Mouse (Mus musculus): ENCODE results near the gene Tmem256. TPM values are rescaled to one million over a fixed set of nuclear protein-coding genes. Genes with fewer than 3 reads are reported as not detected.

Gene Tmem256
- polyA plus RNA-seq, 1 experiment from 2014 or later, result 285 TPM

- ATAC-seq (ENCODE audit: low FRiP score), result no peak
Observed at GRCm38 (mm10) chr11:69881787-69882670, 43.7 kb downstream of the Tmem256 start.

GRCm38 (mm10) chr11:69883066-69883465 lies 44.8 kb downstream of the Tmem256 start:
- Histone ChIP-seq H3K4me2 (no peak overlapping the region), H3K9me3 (ENCODE audit: control insufficient read depth, low read length) (no peaks in the 10 kb centered on the region), H3K4me1 (ENCODE audit: control insufficient read depth, insufficient read depth, low read length) (peaks cover 13% of the 10 kb centered on the region), H3K27ac (ENCODE audit: low read depth, low read length) (no peak overlapping the region), H3K9ac (ENCODE audit: low read length) (no peak overlapping the region), H3K4me3 (ENCODE audit: low read depth, low read length) (no peak overlapping the region), H3K36me3 (ENCODE audit: control insufficient read depth, insufficient read depth, low read length) (no peaks in the 10 kb centered on the region), H3K27me3 (ENCODE audit: control insufficient read depth, insufficient read depth, low read length) (peaks cover 3% of the 10 kb centered on the region; the same call in 1 of the 2 replicates)
- ATAC-seq (ENCODE audit: low FRiP score), result no peak
- DNase-seq (ENCODE audit: low spot score, missing footprints), result no peak
- WGBS, result 63% methylated on average over 4 of the region's 4 CpGs

More at GRCm38 (mm10) chr11:69881787-69882670, 43.7 kb downstream of the Tmem256 start:
- DNase-seq (ENCODE audit: low spot score, missing footprints), result no peak
- Histone ChIP-seq H3K4me3 (ENCODE audit: low read depth, low read length) (peak overlapping the region; percentile 43; the same call in 1 of the 2 replicates), H3K9me3 (ENCODE audit: control insufficient read depth, low read length) (no peaks in the 10 kb centered on the region), H3K36me3 (ENCODE audit: control insufficient read depth, insufficient read depth, low read length) (no peaks in the 10 kb centered on the region), H3K27me3 (ENCODE audit: control insufficient read depth, insufficient read depth, low read length) (peaks cover 3% of the 10 kb centered on the region; the same call in 1 of the 2 replicates), H3K27ac (ENCODE audit: low read depth, low read length) (no peak overlapping the region), H3K4me2 (peak overlapping the region; percentile 58), H3K4me1 (ENCODE audit: control insufficient read depth, insufficient read depth, low read length) (peaks cover 17% of the 10 kb centered on the region), H3K9ac (ENCODE audit: low read length) (peak overlapping the region; percentile 60)
- 58% methylated on average over 21 of the region's 21 CpGs for WGBS

GRCm38 (mm10) chr11:69883527-69884151 lies 45.3 kb downstream of the Tmem256 start:
- no peak for ATAC-seq (ENCODE audit: low FRiP score)
- Histone ChIP-seq H3K9me3 (ENCODE audit: control insufficient read depth, low read length) (no peaks in the 10 kb centered on the region), H3K27ac (ENCODE audit: low read depth, low read length) (no peak overlapping the region), H3K36me3 (ENCODE audit: control insufficient read depth, insufficient read depth, low read length) (no peaks in the 10 kb centered on the region), H3K9ac (ENCODE audit: low read length) (no peak overlapping the region), H3K4me3 (ENCODE audit: low read depth, low read length) (no peak overlapping the region), H3K4me2 (no peak overlapping the region), H3K27me3 (ENCODE audit: control insufficient read depth, insufficient read depth, low read length) (peaks cover 3% of the 10 kb centered on the region; the same call in 1 of the 2 replicates), H3K4me1 (ENCODE audit: control insufficient read depth, insufficient read depth, low read length) (peaks cover 13% of the 10 kb centered on the region)
- no peak for DNase-seq (ENCODE audit: low spot score, missing footprints)
- 90% methylated on average over 8 of the region's 8 CpGs for WGBS

GRCm38 (mm10) chr11:69884240-69884639 lies 45.9 kb downstream of the Tmem256 start:
- Histone ChIP-seq H3K27ac (ENCODE audit: low read depth, low read length) (no peak overlapping the region), H3K27me3 (ENCODE audit: control insufficient read depth, insufficient read depth, low read length) (peaks cover 3% of the 10 kb centered on the region; the same call in 1 of the 2 replicates), H3K4me2 (no peak overlapping the region), H3K9me3 (ENCODE audit: control insufficient read depth, low read length) (no peaks in the 10 kb centered on the region), H3K9ac (ENCODE audit: low read length) (no peak overlapping the region), H3K4me3 (ENCODE audit: low read depth, low read length) (no peak overlapping the region), H3K4me1 (ENCODE audit: control insufficient read depth, insufficient read depth, low read length) (peaks cover 13% of the 10 kb centered on the region), H3K36me3 (ENCODE audit: control insufficient read depth, insufficient read depth, low read length) (no peaks in the 10 kb centered on the region)
- ATAC-seq (ENCODE audit: low FRiP score) (no peak), DNase-seq (ENCODE audit: low spot score, missing footprints) (no peak)
- WGBS, result 86% methylated on average over 9 of the region's 9 CpGs

GRCm38 (mm10) chr11:69884663-69885062 lies 46.3 kb downstream of the Tmem256 start:
- Histone ChIP-seq H3K36me3 (ENCODE audit: control insufficient read depth, insufficient read depth, low read length) (no peaks in the 10 kb centered on the region), H3K27me3 (ENCODE audit: control insufficient read depth, insufficient read depth, low read length) (peaks cover 3% of the 10 kb centered on the region; the same call in 1 of the 2 replicates), H3K9me3 (ENCODE audit: control insufficient read depth, low read length) (no peaks in the 10 kb centered on the region), H3K4me3 (ENCODE audit: low read depth, low read length) (no peak overlapping the region), H3K4me1 (ENCODE audit: control insufficient read depth, insufficient read depth, low read length) (peaks cover 9% of the 10 kb centered on the region; the same call in 1 of the 2 replicates), H3K27ac (ENCODE audit: low read depth, low read length) (no peak overlapping the region), H3K9ac (ENCODE audit: low read length) (no peak overlapping the region), H3K4me2 (no peak overlapping the region)
- ATAC-seq (ENCODE audit: low FRiP score) (no peak), DNase-seq (ENCODE audit: low spot score, missing footprints) (no peak)
- WGBS, result 90% methylated on average over 8 of the region's 8 CpGs

GRCm38 (mm10) chr11:69886907-69887635 lies 48.8 kb downstream of the Tmem256 start:
- Histone ChIP-seq H3K27ac (ENCODE audit: low read depth, low read length) (no peak overlapping the region; the same call in none of the 2 replicates), H3K4me1 (ENCODE audit: control insufficient read depth, insufficient read depth, low read length) (no peaks in the 10 kb centered on the region), H3K27me3 (ENCODE audit: control insufficient read depth, insufficient read depth, low read length) (no peaks in the 10 kb centered on the region; the same call in 1 of the 2 replicates), H3K9me3 (ENCODE audit: control insufficient read depth, low read length) (no peaks in the 10 kb centered on the region), H3K9ac (ENCODE audit: low read length) (no peak overlapping the region), H3K36me3 (ENCODE audit: control insufficient read depth, insufficient read depth, low read length) (no peaks in the 10 kb centered on the region), H3K4me2 (no peak overlapping the region), H3K4me3 (ENCODE audit: low read depth, low read length) (no peak overlapping the region)
- ATAC-seq (ENCODE audit: low FRiP score) (no peak), DNase-seq (ENCODE audit: low spot score, missing footprints) (no peak)
- WGBS, result 76% methylated on average over 8 of the region's 8 CpGs

Small RNA genes lying within 50 kb of the gene (microRNA-seq; reads per million reads assigned to microRNA genes)
- not detected for gene Mir6924

Other genes starting within 250 kb of the Tmem256 start
- 10.4 and 12.2 TPM in 2 replicates for gene Atp1b2, start 232.6 kb upstream of the Tmem256 start, polyA plus RNA-seq (2014; fragmentation: Nextera tagmentation; extraction: Ambion mirVana)
- not detected in 2 replicates for gene Shbg, start 220.6 kb upstream of the Tmem256 start, polyA plus RNA-seq (2014; fragmentation: Nextera tagmentation; extraction: Ambion mirVana)
- 13.1 and 16.8 TPM in 2 replicates for gene Sat2, start 216.5 kb upstream of the Tmem256 start, polyA plus RNA-seq (2014; fragmentation: Nextera tagmentation; extraction: Ambion mirVana)
- 25.6 and 29.0 TPM in 2 replicates for gene Fxr2, start 205.5 kb upstream of the Tmem256 start, polyA plus RNA-seq (2014; fragmentation: Nextera tagmentation; extraction: Ambion mirVana)
- gene Sox15, start 183.2 kb upstream of the Tmem256 start, polyA plus RNA-seq (2014; fragmentation: Nextera tagmentation; extraction: Ambion mirVana), result 0.16 TPM in 1 of 2 replicates, not detected in the other
- gene Mpdu1, start 175.9 kb upstream of the Tmem256 start, polyA plus RNA-seq (2014; fragmentation: Nextera tagmentation; extraction: Ambion mirVana), result 31.2 and 34.5 TPM in 2 replicates
- 7.0 and 7.9 TPM in 2 replicates for gene Cd68, start 172.4 kb upstream of the Tmem256 start, polyA plus RNA-seq (2014; fragmentation: Nextera tagmentation; extraction: Ambion mirVana)
- gene Eif4a1, start 166.1 kb upstream of the Tmem256 start, polyA plus RNA-seq (2014; fragmentation: Nextera tagmentation; extraction: Ambion mirVana), result 877 and 900 TPM in 2 replicates
- gene Senp3, start 156.4 kb upstream of the Tmem256 start, polyA plus RNA-seq (2014; fragmentation: Nextera tagmentation; extraction: Ambion mirVana), result 80.6 and 90.8 TPM in 2 replicates
- gene Tnfsf13, start 152.7 kb upstream of the Tmem256 start, polyA plus RNA-seq (2014; fragmentation: Nextera tagmentation; extraction: Ambion mirVana), result not detected in 2 replicates
- 2.0 and 2.8 TPM in 2 replicates for gene Tnfsf12, start 142.7 kb upstream of the Tmem256 start, polyA plus RNA-seq (2014; fragmentation: Nextera tagmentation; extraction: Ambion mirVana)
- 0.78 and 1.6 TPM in 2 replicates for gene Tnfsfm13, start 142.4 kb upstream of the Tmem256 start, polyA plus RNA-seq (2014; fragmentation: Nextera tagmentation; extraction: Ambion mirVana)
- 52.4 and 54.1 TPM in 2 replicates for gene Polr2a, start 79.9 kb upstream of the Tmem256 start, polyA plus RNA-seq (2014; fragmentation: Nextera tagmentation; extraction: Ambion mirVana)
- not detected in 2 replicates for gene Slc35g3, start 76.5 kb upstream of the Tmem256 start, polyA plus RNA-seq (2014; fragmentation: Nextera tagmentation; extraction: Ambion mirVana)
- 0.90 and 0.91 TPM in 2 replicates for gene Zbtb4, start 72.6 kb upstream of the Tmem256 start, polyA plus RNA-seq (2014; fragmentation: Nextera tagmentation; extraction: Ambion mirVana)
- 0.67 and 0.79 TPM in 2 replicates for gene Chrnb1, start 42.6 kb upstream of the Tmem256 start, polyA plus RNA-seq (2014; fragmentation: Nextera tagmentation; extraction: Ambion mirVana)
- gene Fgf11, start 36.7 kb upstream of the Tmem256 start, polyA plus RNA-seq (2014; fragmentation: Nextera tagmentation; extraction: Ambion mirVana), result 1.3 and 1.5 TPM in 2 replicates
- 0.20 and 0.23 TPM in 2 replicates for gene Tmem102, start 32.9 kb upstream of the Tmem256 start, polyA plus RNA-seq (2014; fragmentation: Nextera tagmentation; extraction: Ambion mirVana)
- gene Gm39566, start 23.2 kb upstream of the Tmem256 start, polyA plus RNA-seq (2014; fragmentation: Nextera tagmentation; extraction: Ambion mirVana), result not detected in 2 replicates
- not detected in 2 replicates for gene Spem2, start 20.0 kb upstream of the Tmem256 start, polyA plus RNA-seq (2014; fragmentation: Nextera tagmentation; extraction: Ambion mirVana)
- gene Spem1, start 16.3 kb upstream of the Tmem256 start, polyA plus RNA-seq (2014; fragmentation: Nextera tagmentation; extraction: Ambion mirVana), result 0.12 TPM in 1 of 2 replicates, not detected in the other
- gene Nlgn2, start 730 bp upstream of the Tmem256 start, polyA plus RNA-seq (2014; fragmentation: Nextera tagmentation; extraction: Ambion mirVana), result 9.9 and 10.3 TPM in 2 replicates
- gene Plscr3, start 7.9 kb downstream of the Tmem256 start, polyA plus RNA-seq (2014; fragmentation: Nextera tagmentation; extraction: Ambion mirVana), result 61.7 and 65.3 TPM in 2 replicates
- 0.44 and 0.48 TPM in 2 replicates for gene Tnk1, start 20.2 kb downstream of the Tmem256 start, polyA plus RNA-seq (2014; fragmentation: Nextera tagmentation; extraction: Ambion mirVana)
- not detected in 2 replicates for gene Tmem95, start 39.5 kb downstream of the Tmem256 start, polyA plus RNA-seq (2014; fragmentation: Nextera tagmentation; extraction: Ambion mirVana)
- 3.1 and 3.9 TPM in 2 replicates for gene Kctd11, start 42.9 kb downstream of the Tmem256 start, polyA plus RNA-seq (2014; fragmentation: Nextera tagmentation; extraction: Ambion mirVana)
- gene Acap1, start 57.0 kb downstream of the Tmem256 start, polyA plus RNA-seq (2014; fragmentation: Nextera tagmentation; extraction: Ambion mirVana), result 0.36 and 0.59 TPM in 2 replicates
- 15.3 and 17.8 TPM in 2 replicates for gene 2810408A11Rik, start 62.5 kb downstream of the Tmem256 start, polyA plus RNA-seq (2014; fragmentation: Nextera tagmentation; extraction: Ambion mirVana)
- gene Neurl4, start 62.6 kb downstream of the Tmem256 start, polyA plus RNA-seq (2014; fragmentation: Nextera tagmentation; extraction: Ambion mirVana), result 15.6 and 16.3 TPM in 2 replicates
- 92.2 and 95.8 TPM in 2 replicates for gene Gps2, start 75.4 kb downstream of the Tmem256 start, polyA plus RNA-seq (2014; fragmentation: Nextera tagmentation; extraction: Ambion mirVana)
- 1,778 and 1,800 TPM in 2 replicates for gene Eif5a, start 83.4 kb downstream of the Tmem256 start, polyA plus RNA-seq (2014; fragmentation: Nextera tagmentation; extraction: Ambion mirVana)
- gene Ybx2, start 97.3 kb downstream of the Tmem256 start, polyA plus RNA-seq (2014; fragmentation: Nextera tagmentation; extraction: Ambion mirVana), result 3.2 and 5.1 TPM in 2 replicates
- gene Slc2a4, start 109.7 kb downstream of the Tmem256 start, polyA plus RNA-seq (2014; fragmentation: Nextera tagmentation; extraction: Ambion mirVana), result 6.3 and 7.8 TPM in 2 replicates
- gene Cldn7, start 126.3 kb downstream of the Tmem256 start, polyA plus RNA-seq (2014; fragmentation: Nextera tagmentation; extraction: Ambion mirVana), result 2.3 and 2.7 TPM in 2 replicates
- 20.7 and 22.6 TPM in 2 replicates for gene Ctdnep1, start 142.6 kb downstream of the Tmem256 start, polyA plus RNA-seq (2014; fragmentation: Nextera tagmentation; extraction: Ambion mirVana)
- gene Elp5, start 144.0 kb downstream of the Tmem256 start, polyA plus RNA-seq (2014; fragmentation: Nextera tagmentation; extraction: Ambion mirVana), result 150 and 151 TPM in 2 replicates
- gene Gabarap, start 152.6 kb downstream of the Tmem256 start, polyA plus RNA-seq (2014; fragmentation: Nextera tagmentation; extraction: Ambion mirVana), result 566 and 590 TPM in 2 replicates
- 51.5 and 53.4 TPM in 2 replicates for gene Phf23, start 157.3 kb downstream of the Tmem256 start, polyA plus RNA-seq (2014; fragmentation: Nextera tagmentation; extraction: Ambion mirVana)
- gene Dvl2, start 162.1 kb downstream of the Tmem256 start, polyA plus RNA-seq (2014; fragmentation: Nextera tagmentation; extraction: Ambion mirVana), result 29.0 and 30.0 TPM in 2 replicates
- gene Acadvl, start 176.9 kb downstream of the Tmem256 start, polyA plus RNA-seq (2014; fragmentation: Nextera tagmentation; extraction: Ambion mirVana), result 46.5 and 47.8 TPM in 2 replicates
- 11.2 and 15.2 TPM in 2 replicates for gene Dlg4, start 178.4 kb downstream of the Tmem256 start, polyA plus RNA-seq (2014; fragmentation: Nextera tagmentation; extraction: Ambion mirVana)
- gene Asgr1, start 215.6 kb downstream of the Tmem256 start, polyA plus RNA-seq (2014; fragmentation: Nextera tagmentation; extraction: Ambion mirVana), result 0.23 and 0.51 TPM in 2 replicates

All from midbrain, embryonic 11.5 days (tissue).